Mouse (Mus musculus) C3H10T1/2 (cell line): ENCODE results near the gene Cited1. TPM values are rescaled to one million over a fixed set of nuclear protein-coding genes. Genes with fewer than 3 reads are reported as not detected.

ENCODE experiments used
- polyA plus RNA-seq, 2 experiments: library from polyadenylated mRNA; unstranded; fragments of >200 nt; fragmentation: generic; extraction: Trizol; gene quantifications; one replicate each; pipeline ENCODE4 v1.2.1; 2012; ENCODE audit warnings: missing spikeins in 2 of 2

The Cited1 gene
- 1 to 10 TPM in 1 of 2 experiments, under 1 TPM in 1; 0.99 to 7.0 TPM for polyA plus RNA-seq

GRCm38 (mm10) chrX:102251937-102252860 lies at the start of gene Cited1:
TSS of gene Cited1 (minus strand) at chrX:102252181.

Other genes starting within 250 kb of the Cited1 start
- gene Rtl5, start 180.9 kb downstream of the Cited1 start, polyA plus RNA-seq = not detected
- gene Pin4, start 132.7 kb downstream of the Cited1 start, polyA plus RNA-seq = 10 to 100 TPM; 16.6 to 59.5 TPM
- 1 to 10 TPM in 1 of 2 experiments, under 1 TPM in 1; 0.77 to 3.1 TPM for gene Ercc6l, start 95.1 kb downstream of the Cited1 start, polyA plus RNA-seq
- 1,000 to 10,000 TPM; 2,990 to 3,572 TPM for gene Rps4x, start 62.8 kb downstream of the Cited1 start, polyA plus RNA-seq